Mouse (Mus musculus): ENCODE results near the gene Washc2. TPM values are rescaled to one million over a fixed set of nuclear protein-coding genes. Genes with fewer than 3 reads are reported as not detected.
"Not testable (repeated sequence)": the region's sequence is repeated elsewhere in the genome, so short reads cannot be mapped to it uniquely, and the experiment has no call there.

Washc2 gene
- polyA plus RNA-seq, 1 experiment = 25.6 TPM

- peaks cover 10% of the 10 kb centered on the region for H3K79me3 ChIP-seq (ENCODE audit: low read depth)
- no peak overlapping the region for H3ac ChIP-seq (ENCODE audit: control insufficient read depth, insufficient read length, low read depth)
- no peak overlapping the region for H3K4me3 ChIP-seq (ENCODE audit: insufficient read depth, poor library complexity, severe bottlenecking)
- no peaks in the 10 kb centered on the region for H3K36me3 ChIP-seq (ENCODE audit: control insufficient read depth, insufficient read depth)
- TF ChIP-seq CTCF (IDR thresholded peaks at IDR 0.05; ENCODE audit: control insufficient read depth, insufficient read depth, insufficient read length) = no peak
- no peak for TF ChIP-seq MYOD1 (IDR thresholded peaks at IDR 0.05; ENCODE audit: control insufficient read depth, insufficient read length, low read depth)
- TF ChIP-seq FOSL1 (IDR thresholded peaks at IDR 0.05; ENCODE audit: insufficient read depth, low read length, poor library complexity, severe bottlenecking) = no peak
- no peak for TF ChIP-seq MAX (IDR thresholded peaks at IDR 0.05)
- TF ChIP-seq MYOG (IDR thresholded peaks at IDR 0.05; ENCODE audit: control insufficient read depth, extremely low read depth, insufficient read length) = no peak
- no peak for TF ChIP-seq USF1 (IDR thresholded peaks at IDR 0.05; ENCODE audit: low read depth)
- TF ChIP-seq CEBPB (IDR thresholded peaks at IDR 0.05; ENCODE audit: low read depth) = no peak
- H3K27me3 ChIP-seq (ENCODE audit: control insufficient read depth, insufficient read depth, insufficient read length) = no peaks in the 10 kb centered on the region
- peaks cover 22% of the 10 kb centered on the region for H3K79me2 ChIP-seq (ENCODE audit: control insufficient read depth, insufficient read depth)
These were observed 12.0 kb upstream of the Washc2 start for GRCm38 (mm10) chr6:116195811-116196210.

GRCm38 (mm10) chr6:116198173-116198572 lies 9.7 kb upstream of the Washc2 start:
- TF ChIP-seq CTCF (IDR thresholded peaks at IDR 0.05; ENCODE audit: control insufficient read depth, insufficient read depth, insufficient read length) (no peak), MYOD1 (IDR thresholded peaks at IDR 0.05; ENCODE audit: control insufficient read depth, insufficient read length, low read depth) (no peak), USF1 (IDR thresholded peaks at IDR 0.05; ENCODE audit: low read depth) (no peak), FOSL1 (IDR thresholded peaks at IDR 0.05; ENCODE audit: insufficient read depth, low read length, poor library complexity, severe bottlenecking) (no peak)
- Histone ChIP-seq H3K4me3 (ENCODE audit: insufficient read depth, poor library complexity, severe bottlenecking) (no peak overlapping the region), H3K79me3 (ENCODE audit: low read depth) (no peaks in the 10 kb centered on the region), H3K79me2 (ENCODE audit: control insufficient read depth, insufficient read depth) (no peaks in the 10 kb centered on the region), H3K27me3 (ENCODE audit: control insufficient read depth, insufficient read depth, insufficient read length) (peaks cover 3% of the 10 kb centered on the region), H3K36me3 (ENCODE audit: control insufficient read depth, insufficient read depth) (no peaks in the 10 kb centered on the region), H3ac (ENCODE audit: control insufficient read depth, insufficient read length, low read depth) (no peak overlapping the region)

- Histone ChIP-seq H3K36me3 (ENCODE audit: control insufficient read depth, insufficient read depth) (no peaks in the 10 kb centered on the region), H3K79me3 (ENCODE audit: low read depth) (no peaks in the 10 kb centered on the region), H3K27me3 (ENCODE audit: control insufficient read depth, insufficient read depth, insufficient read length) (peaks cover 3% of the 10 kb centered on the region), H3ac (ENCODE audit: control insufficient read depth, insufficient read length, low read depth) (no peak overlapping the region), H3K4me3 (ENCODE audit: insufficient read depth, poor library complexity, severe bottlenecking) (no peak overlapping the region), H3K79me2 (ENCODE audit: control insufficient read depth, insufficient read depth) (no peaks in the 10 kb centered on the region)
- TF ChIP-seq USF1 (IDR thresholded peaks at IDR 0.05; ENCODE audit: low read depth) = no peak
- no peak for TF ChIP-seq FOSL1 (IDR thresholded peaks at IDR 0.05; ENCODE audit: insufficient read depth, low read length, poor library complexity, severe bottlenecking)
- no peak for TF ChIP-seq CTCF (IDR thresholded peaks at IDR 0.05; ENCODE audit: control insufficient read depth, insufficient read depth, insufficient read length)
- TF ChIP-seq MAX (IDR thresholded peaks at IDR 0.05) = no peak
- TF ChIP-seq MYOD1 (IDR thresholded peaks at IDR 0.05; ENCODE audit: control insufficient read depth, insufficient read length, low read depth) = no peak
- no peak for TF ChIP-seq CEBPB (IDR thresholded peaks at IDR 0.05; ENCODE audit: low read depth)
- no peak for TF ChIP-seq MYOG (IDR thresholded peaks at IDR 0.05; ENCODE audit: control insufficient read depth, extremely low read depth, insufficient read length)
These were observed 8.2 kb upstream of the Washc2 start for GRCm38 (mm10) chr6:116199682-116200081.

- no peak for TF ChIP-seq MAX (IDR thresholded peaks at IDR 0.05)
- no peak for TF ChIP-seq FOSL1 (IDR thresholded peaks at IDR 0.05; ENCODE audit: insufficient read depth, low read length, poor library complexity, severe bottlenecking)
- TF ChIP-seq MYOG (IDR thresholded peaks at IDR 0.05; ENCODE audit: control insufficient read depth, extremely low read depth, insufficient read length) = no peak
- no peak for TF ChIP-seq CEBPB (IDR thresholded peaks at IDR 0.05; ENCODE audit: low read depth)
- TF ChIP-seq USF1 (IDR thresholded peaks at IDR 0.05; ENCODE audit: low read depth) = no peak
- TF ChIP-seq MYOD1 (IDR thresholded peaks at IDR 0.05; ENCODE audit: control insufficient read depth, insufficient read length, low read depth) = no peak
- TF ChIP-seq CTCF (IDR thresholded peaks at IDR 0.05; ENCODE audit: control insufficient read depth, insufficient read depth, insufficient read length) = no peak
These were observed 19.9 kb downstream of the Washc2 start for GRCm38 (mm10) chr6:116227767-116228166.

GRCm38 (mm10) chr6:116228785-116229525 lies 21.1 kb downstream of the Washc2 start:
- TF ChIP-seq MAX (IDR thresholded peaks at IDR 0.05) (no peak), CTCF (IDR thresholded peaks at IDR 0.05; ENCODE audit: control insufficient read depth, insufficient read depth, insufficient read length) (peak; percentile 32)
- Histone ChIP-seq H3K79me2 (ENCODE audit: control insufficient read depth, insufficient read depth) (no peaks in the 10 kb centered on the region), H3K36me3 (ENCODE audit: control insufficient read depth, insufficient read depth) (peaks cover 82% of the 10 kb centered on the region), H3ac (ENCODE audit: control insufficient read depth, insufficient read length, low read depth) (no peak overlapping the region), H3K27me3 (ENCODE audit: control insufficient read depth, insufficient read depth, insufficient read length) (no peaks in the 10 kb centered on the region), H3K79me3 (ENCODE audit: low read depth) (no peaks in the 10 kb centered on the region), H3K4me3 (ENCODE audit: insufficient read depth, poor library complexity, severe bottlenecking) (no peak overlapping the region)

More at GRCm38 (mm10) chr6:116227767-116228166, 19.9 kb downstream of the Washc2 start:
- Histone ChIP-seq H3K79me2 (ENCODE audit: control insufficient read depth, insufficient read depth) (no peaks in the 10 kb centered on the region), H3K27me3 (ENCODE audit: control insufficient read depth, insufficient read depth, insufficient read length) (no peaks in the 10 kb centered on the region), H3K79me3 (ENCODE audit: low read depth) (no peaks in the 10 kb centered on the region), H3K36me3 (ENCODE audit: control insufficient read depth, insufficient read depth) (peaks cover 76% of the 10 kb centered on the region), H3ac (ENCODE audit: control insufficient read depth, insufficient read length, low read depth) (no peak overlapping the region), H3K4me3 (ENCODE audit: insufficient read depth, poor library complexity, severe bottlenecking) (no peak overlapping the region)

- H3K4me3 ChIP-seq (ENCODE audit: insufficient read depth, poor library complexity, severe bottlenecking); H3ac ChIP-seq (ENCODE audit: control insufficient read depth, insufficient read length, low read depth); H3K27me3 ChIP-seq (ENCODE audit: control insufficient read depth, insufficient read depth, insufficient read length); H3K79me3 ChIP-seq (ENCODE audit: low read depth); H3K79me2 ChIP-seq (ENCODE audit: control insufficient read depth, insufficient read depth): not testable (repeated sequence)
- H3K36me3 ChIP-seq (ENCODE audit: control insufficient read depth, insufficient read depth) = peaks cover 66% of the 10 kb centered on the region
These were observed 27.0 kb downstream of the Washc2 start for GRCm38 (mm10) chr6:116234821-116235220.

Measured in C2C12 (cell line).